Mouse (Mus musculus) heart, postnatal 36 days (tissue): Measurements from ENCODE around the gene Rabif. TPM values are rescaled to one million over a fixed set of nuclear protein-coding genes. Genes with fewer than 3 reads are reported as not detected.
"Not testable (repeated sequence)": the region's sequence is repeated elsewhere in the genome, so short reads cannot be mapped to it uniquely, and the experiment has no call there.

Experiments
- DNase-seq, 2 experiments: peaks; one replicate each; pipeline ENCODE4 v3.0.0; 2021 to 2022
- intact Hi-C: fragments of 180-260 bp; cut with DNase I; formaldehyde crosslinking; loops from one replicate; pipeline ENCODE4 v1.15.1; 2025
- total RNA-seq, 2 experiments: library from RNA; stranded (reverse); gene quantifications; 2 replicates each; pipeline ENCODE4 v1.2.3; 2021

The Rabif gene
- total RNA-seq = 1 to 10 TPM; 8.9 to 9.8 TPM

GRCm38 (mm10) chr1:134494428-134495215, at the start of gene Rabif:
Rabif (plus strand) TSS chr1:134494648.
- intact Hi-C loops = loop anchor here (5.0 kb wide), 1 partner anchor 77 kb away; the partner anchor contains the start of gene Adipor1

DNA sequence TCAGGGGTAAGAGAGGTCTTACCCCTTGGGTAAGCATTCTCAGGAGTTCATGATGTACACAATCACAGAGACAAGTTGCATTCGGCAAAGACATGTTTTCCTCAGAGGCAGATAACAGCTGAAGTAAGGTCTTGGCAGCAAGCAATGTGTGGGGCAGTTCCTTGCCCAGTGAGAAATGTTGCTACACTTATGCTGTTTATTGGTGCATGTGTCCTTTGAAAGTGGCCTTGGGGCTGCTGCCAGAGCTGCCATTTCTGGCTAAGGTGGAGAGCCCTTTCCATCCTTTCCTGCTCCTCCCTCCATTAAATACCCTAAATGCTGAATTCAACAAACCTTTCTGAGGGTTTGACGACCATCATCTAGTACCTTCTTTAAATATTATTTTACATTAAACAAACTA, 49.0 kb upstream of the Rabif start:
- intact Hi-C loops = no loop called here
- DNase-seq = no peak

More at GRCm38 (mm10) chr1:134494428-134495215, at the start of gene Rabif:
- DNase-seq = peak; percentile 98 to 99

DNA sequence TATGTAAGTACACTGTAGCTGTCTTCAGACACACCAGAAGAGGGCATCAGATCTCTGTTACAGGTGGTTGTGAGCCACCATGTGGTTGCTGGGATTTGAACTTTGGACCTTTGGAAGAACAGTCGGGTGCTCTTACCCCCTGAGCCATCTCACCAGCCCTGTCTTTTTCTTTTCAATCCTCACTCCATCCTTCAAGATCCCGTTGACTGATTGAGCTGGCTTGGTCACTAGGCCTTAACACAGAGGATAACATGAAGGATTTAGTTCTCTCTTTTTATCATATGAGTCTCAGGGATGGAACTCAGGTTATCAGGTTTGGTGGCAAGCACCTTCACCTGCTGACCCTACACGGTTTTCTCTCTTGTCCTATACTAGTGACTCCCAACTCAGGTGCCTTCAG, 45.9 kb upstream of the Rabif start:
- DNase-seq, intact Hi-C loops: not testable (repeated sequence)

GRCm38 (mm10) chr1:134450201-134450600, 44.2 kb upstream of the Rabif start:
- intact Hi-C loops = no loop called here
- no peak for DNase-seq

- intact Hi-C loops = no loop called here
- DNase-seq = peak in 1 of 2 experiments; percentile 53
Observed at GRCm38 (mm10) chr1:134450986-134451385, 43.5 kb upstream of the Rabif start.

- intact Hi-C loops = loop anchor here (1.0 to 2.0 kb wide), 2 partner anchors 38 to 93 kb away; no protein-coding TSS in a partner anchor
Observed at GRCm38 (mm10) chr1:134454904-134455824, 39.3 kb upstream of the Rabif start, which contains the start of gene Klhl12. Klhl12 (plus strand) TSS chr1:134455531.

GRCm38 (mm10) chr1:134456060-134456459, 38.4 kb upstream of the Rabif start:
- intact Hi-C loops = no loop called here
- no peak for DNase-seq

More at GRCm38 (mm10) chr1:134454904-134455824, 39.3 kb upstream of the Rabif start, which contains the start of gene Klhl12:
- DNase-seq = peak; percentile 95 to 97

- intact Hi-C loops = no loop called here
- no peak for DNase-seq
Observed at GRCm38 (mm10) chr1:134458139-134458727, 36.2 kb upstream of the Rabif start.

GRCm38 (mm10) chr1:134460294-134461284, 33.9 kb upstream of the Rabif start:
- intact Hi-C loops = no loop called here

GRCm38 (mm10) chr1:134484623-134485022, 9.8 kb upstream of the Rabif start:
- intact Hi-C loops = no loop called here
- DNase-seq = no peak

More at GRCm38 (mm10) chr1:134460294-134461284, 33.9 kb upstream of the Rabif start:
- DNase-seq = no peak

- intact Hi-C loops = loop anchor here (5.0 kb wide), 1 partner anchor 74 kb away; the partner anchor contains the start of gene Adipor1
- DNase-seq = no peak
Observed at GRCm38 (mm10) chr1:134490903-134491801, 3.3 kb upstream of the Rabif start.

DNA sequence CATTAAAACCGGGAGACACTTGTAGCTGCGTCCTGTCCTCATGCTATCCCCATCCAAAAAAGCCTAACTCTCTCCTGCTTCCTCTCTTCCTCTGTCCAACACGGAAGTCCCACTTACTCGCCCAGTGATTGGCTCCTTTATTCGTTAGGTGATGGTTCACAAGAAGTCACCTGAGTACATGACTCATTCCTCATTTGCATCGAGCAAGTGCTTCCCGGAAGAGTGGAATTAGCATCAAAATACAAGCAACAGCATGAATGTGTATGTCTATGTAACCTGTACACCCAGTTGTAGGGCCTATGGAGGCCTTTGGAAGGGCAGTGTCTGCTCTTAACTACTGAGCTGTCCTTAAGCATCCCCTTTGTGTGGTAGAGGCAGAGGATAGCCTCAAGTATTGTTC, 2.2 kb upstream of the Rabif start:
- intact Hi-C loops = loop anchor here (5.0 kb wide), 1 partner anchor 75 kb away; the partner anchor contains the start of gene Adipor1
- DNase-seq = no peak

DNA sequence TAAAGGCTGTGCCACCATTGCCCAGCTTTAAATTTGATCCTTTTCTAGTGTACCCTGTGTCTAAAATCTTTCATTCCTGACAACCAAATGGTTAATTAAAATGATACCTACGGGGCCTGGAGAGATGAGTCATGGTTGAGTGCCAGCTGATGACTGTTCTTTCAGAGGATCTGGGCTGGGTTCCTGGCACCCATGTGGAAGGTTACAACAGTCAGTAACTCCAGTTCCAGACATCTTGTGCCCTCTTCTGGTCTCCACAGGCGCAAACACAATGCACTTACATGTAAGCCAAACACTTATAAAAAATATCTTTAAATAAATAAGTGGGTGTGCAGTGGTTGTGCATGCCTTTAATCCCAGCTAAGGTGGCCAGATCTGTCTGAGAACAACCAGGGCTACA, 952 bp upstream of the Rabif start:
- no peak for DNase-seq
- intact Hi-C loops = loop anchor here (5.0 kb wide), 1 partner anchor 76 kb away; the partner anchor contains the start of gene Adipor1

GRCm38 (mm10) chr1:134493956-134494355, 492 bp upstream of the Rabif start:
- intact Hi-C loops = loop anchor here (5.0 kb wide), 1 partner anchor 77 kb away; the partner anchor contains the start of gene Adipor1
- DNase-seq = no peak

DNA sequence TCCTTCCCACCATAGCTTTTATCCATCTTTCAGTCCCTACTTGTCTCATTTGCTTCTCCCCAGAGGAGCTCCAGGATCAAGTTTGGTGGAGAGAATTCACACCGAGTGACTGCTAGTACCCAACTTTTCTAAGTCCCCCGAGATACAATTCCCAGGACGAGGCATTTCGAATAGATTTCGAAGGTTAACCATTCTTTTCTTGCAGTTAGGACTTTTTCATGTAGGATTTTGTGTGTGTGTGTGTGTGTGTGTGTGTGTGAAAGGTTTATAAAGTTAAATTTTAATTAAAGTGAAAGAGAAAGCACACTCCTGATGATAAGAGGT, 730 bp downstream of the Rabif start:
- no peak for DNase-seq
- intact Hi-C loops = no loop called here

- intact Hi-C loops = no loop called here
Observed at GRCm38 (mm10) chr1:134495991-134496390, 1.5 kb downstream of the Rabif start.

DNA sequence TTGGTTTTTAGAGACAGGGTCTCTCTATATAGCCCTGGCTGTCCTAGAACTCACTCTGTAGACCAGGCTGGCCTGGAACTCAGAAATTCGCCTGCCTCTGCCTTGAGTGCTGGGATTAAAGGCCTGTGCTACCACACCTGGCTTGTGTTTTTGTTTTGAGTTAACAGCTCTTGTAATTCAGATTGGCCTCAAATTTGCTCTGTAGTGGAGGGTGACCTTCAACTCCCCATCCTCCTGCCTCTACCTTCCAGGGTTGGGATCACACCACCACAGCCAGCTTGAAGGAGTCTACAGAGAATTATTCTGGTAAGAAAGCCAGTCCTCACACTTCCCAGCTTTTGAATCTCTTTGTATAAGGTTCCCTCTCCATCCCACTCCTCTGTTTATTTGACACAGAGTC, 6.5 kb downstream of the Rabif start:
- DNase-seq = no peak
- intact Hi-C loops = no loop called here

More at GRCm38 (mm10) chr1:134495991-134496390, 1.5 kb downstream of the Rabif start:
- no peak for DNase-seq

- no peak for DNase-seq
- intact Hi-C loops = no loop called here
Observed at GRCm38 (mm10) chr1:134506201-134506600, 11.8 kb downstream of the Rabif start.
